Mouse (Mus musculus): ENCODE results near the gene Sycp1.

GRCm38 (mm10) chr3:102787369-102787768 lies 148.5 kb downstream of the Sycp1 start:
- TF ChIP-seq CTCF (IDR thresholded peaks at IDR 0.05; ENCODE audit: low read depth) (peak; percentile 34; the same call in 1 of the 2 replicates), EP300 (IDR thresholded peaks at IDR 0.05; ENCODE audit: low read depth) (no peak)
